Mouse (Mus musculus): ENCODE results near the gene Itga7.

DNA sequence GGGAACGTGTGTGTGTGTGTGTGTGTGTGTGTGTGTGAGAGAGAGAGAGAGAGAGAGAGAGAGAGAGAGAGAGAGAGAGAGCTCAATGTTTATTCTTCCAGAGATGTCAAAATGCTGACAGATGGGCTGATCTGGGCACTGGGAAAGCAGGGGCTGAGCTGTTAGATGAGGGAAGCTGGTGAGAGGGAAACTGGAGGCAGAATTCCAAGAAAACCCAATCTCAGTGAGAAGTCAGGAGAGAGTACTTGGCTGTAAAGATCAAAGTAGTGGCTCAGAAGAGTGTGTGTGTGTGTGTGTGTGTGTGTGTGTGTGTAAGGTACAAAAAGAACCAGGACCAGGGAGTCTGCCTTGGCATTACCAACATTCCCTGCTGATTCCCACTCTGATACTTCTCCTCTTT lies 36.1 kb upstream of the Itga7 start:
- no peak for TF ChIP-seq REST (IDR thresholded peaks at IDR 0.05; ENCODE audit: insufficient read depth, insufficient read length)
- no peak for TF ChIP-seq POLR2A (IDR thresholded peaks at IDR 0.05; ENCODE audit: insufficient read length, low read depth)
- TF ChIP-seq USF1 (IDR thresholded peaks at IDR 0.05; ENCODE audit: low read depth), result no peak
- TF ChIP-seq CEBPB (IDR thresholded peaks at IDR 0.05; ENCODE audit: insufficient read depth, poor library complexity, severe bottlenecking), result no peak
- no peak for TF ChIP-seq E2F4 (IDR thresholded peaks at IDR 0.05; ENCODE audit: insufficient read depth)
- TF ChIP-seq MAX (IDR thresholded peaks at IDR 0.05; ENCODE audit: low read depth), result no peak
- no peak for TF ChIP-seq POLR2AphosphoS2 (IDR thresholded peaks at IDR 0.05; ENCODE audit: insufficient read length, low read depth)
- TF ChIP-seq MYOD1 (IDR thresholded peaks at IDR 0.05; ENCODE audit: control insufficient read depth in 1 of 3, insufficient read length in 2 of 3, low read depth in 2 of 3), result no peak
